Mouse (Mus musculus): ENCODE data around the gene Selenoh. TPM values are rescaled to one million over a fixed set of nuclear protein-coding genes. Genes with fewer than 3 reads are reported as not detected.

The Selenoh gene
- 224 and 297 TPM in 2 replicates for polyA plus RNA-seq (2012; rRNA removed)
- 274 and 276 TPM in 2 replicates for polyA plus RNA-seq (2014; fragmentation: Nextera tagmentation; extraction: Ambion mirVana)

DNA sequence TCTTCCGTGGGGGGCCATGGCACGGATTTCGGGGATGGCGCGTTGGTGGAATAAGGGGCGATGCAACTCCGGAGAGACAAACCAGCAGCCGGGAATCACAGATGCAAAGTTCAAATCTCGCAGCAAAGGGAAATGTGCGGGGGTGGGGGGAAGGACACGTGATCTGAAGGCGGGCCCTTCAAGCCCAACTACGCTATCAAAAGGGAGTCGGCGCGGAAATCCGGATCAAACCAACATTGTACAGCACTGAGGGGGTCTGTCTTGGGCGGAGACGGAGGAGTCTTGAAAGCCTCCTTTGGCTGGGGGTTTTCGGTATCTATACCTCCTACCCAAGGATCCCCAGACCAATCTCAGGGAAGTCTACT is at the start of gene Selenoh:
Gene Selenoh (minus strand): TSS at position 202 of the 365 bp plus-strand sequence.
- H3K27ac ChIP-seq (replicated peaks; ENCODE audit: low read depth, low read length): peak within 1 kb of the TSS; percentile 92
- peak within 1 kb of the TSS; percentile 92 for H3K9ac ChIP-seq (ENCODE audit: low read depth, low read length, severe bottlenecking)
- H3K9me3 ChIP-seq (ENCODE audit: control insufficient read depth, low read length): no peaks in the 10 kb centered on the region
- under 1% methylated on average over 20 of the region's 20 CpGs for WGBS
- ATAC-seq (ENCODE audit: low FRiP score, low read depth): peak; percentile 99
- H3K4me3 ChIP-seq (replicated peaks; ENCODE audit: low read length): peak within 1 kb of the TSS; percentile 99
- peak; percentile 96 for DNase-seq (ENCODE audit: low spot score)
- no peaks in the 10 kb centered on the region for H3K27me3 ChIP-seq (ENCODE audit: control insufficient read depth, insufficient read depth, low read length)
- H3K4me1 ChIP-seq (ENCODE audit: control insufficient read depth, insufficient read depth, low read length): peaks cover 7% of the 10 kb centered on the region
- TF ChIP-seq POLR2A (IDR thresholded peaks at IDR 0.05; ENCODE audit: borderline replicate concordance, extremely low read depth, insufficient read depth, insufficient read length): peak; percentile 76; the same call in 1 of the 2 replicates
- H3K36me3 ChIP-seq (ENCODE audit: control insufficient read depth, insufficient read depth, low read length): peaks cover 39% of the 10 kb centered on the region
- peak within 1 kb of the TSS; percentile 75 for H3K4me2 ChIP-seq (replicated peaks; ENCODE audit: low read depth, low read length, severe bottlenecking)

DNA sequence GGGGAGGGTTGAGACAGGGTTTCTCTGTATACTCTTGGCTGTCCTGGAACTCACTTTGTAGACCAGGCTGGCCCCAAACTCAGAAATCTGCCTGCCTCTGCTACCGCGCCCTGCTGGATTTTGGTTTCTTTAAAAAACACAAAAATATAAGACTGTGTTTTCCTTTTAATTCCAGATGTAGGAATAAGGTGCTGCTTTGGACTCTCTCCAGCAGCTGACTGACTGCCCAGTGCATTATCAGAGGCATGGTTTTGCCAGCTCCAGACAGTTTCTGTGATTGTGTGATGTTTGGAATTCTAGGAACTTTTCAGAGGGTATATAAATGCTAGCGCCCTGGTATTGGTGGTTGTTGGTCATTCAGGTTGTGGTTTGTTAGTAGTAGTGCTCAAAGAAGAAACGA is 46.8 kb upstream of the Selenoh start:
- Histone ChIP-seq H3K4me3 (replicated peaks; ENCODE audit: low read length) (no peak overlapping the region), H3K9ac (ENCODE audit: low read depth, low read length, severe bottlenecking) (no peak overlapping the region), H3K27ac (replicated peaks; ENCODE audit: low read depth, low read length) (no peak overlapping the region), H3K27me3 (ENCODE audit: control insufficient read depth, insufficient read depth, low read length) (no peaks in the 10 kb centered on the region), H3K9me3 (ENCODE audit: control insufficient read depth, low read length) (no peaks in the 10 kb centered on the region), H3K36me3 (ENCODE audit: control insufficient read depth, insufficient read depth, low read length) (0 out of 2 replicates have a peak, but pooled peaks cover 5% of the 10 kb centered on the region), H3K4me2 (replicated peaks; ENCODE audit: low read depth, low read length, severe bottlenecking) (no peak overlapping the region), H3K4me1 (ENCODE audit: control insufficient read depth, insufficient read depth, low read length) (peaks cover 8% of the 10 kb centered on the region; the same call in 1 of the 2 replicates)
- TF ChIP-seq POLR2A (IDR thresholded peaks at IDR 0.05; ENCODE audit: borderline replicate concordance, extremely low read depth, insufficient read depth, insufficient read length): no peak
- DNase-seq (ENCODE audit: low spot score) (no peak), ATAC-seq (ENCODE audit: low FRiP score, low read depth) (no peak)
- 94% methylated on average over 4 of the region's 4 CpGs for WGBS

DNA sequence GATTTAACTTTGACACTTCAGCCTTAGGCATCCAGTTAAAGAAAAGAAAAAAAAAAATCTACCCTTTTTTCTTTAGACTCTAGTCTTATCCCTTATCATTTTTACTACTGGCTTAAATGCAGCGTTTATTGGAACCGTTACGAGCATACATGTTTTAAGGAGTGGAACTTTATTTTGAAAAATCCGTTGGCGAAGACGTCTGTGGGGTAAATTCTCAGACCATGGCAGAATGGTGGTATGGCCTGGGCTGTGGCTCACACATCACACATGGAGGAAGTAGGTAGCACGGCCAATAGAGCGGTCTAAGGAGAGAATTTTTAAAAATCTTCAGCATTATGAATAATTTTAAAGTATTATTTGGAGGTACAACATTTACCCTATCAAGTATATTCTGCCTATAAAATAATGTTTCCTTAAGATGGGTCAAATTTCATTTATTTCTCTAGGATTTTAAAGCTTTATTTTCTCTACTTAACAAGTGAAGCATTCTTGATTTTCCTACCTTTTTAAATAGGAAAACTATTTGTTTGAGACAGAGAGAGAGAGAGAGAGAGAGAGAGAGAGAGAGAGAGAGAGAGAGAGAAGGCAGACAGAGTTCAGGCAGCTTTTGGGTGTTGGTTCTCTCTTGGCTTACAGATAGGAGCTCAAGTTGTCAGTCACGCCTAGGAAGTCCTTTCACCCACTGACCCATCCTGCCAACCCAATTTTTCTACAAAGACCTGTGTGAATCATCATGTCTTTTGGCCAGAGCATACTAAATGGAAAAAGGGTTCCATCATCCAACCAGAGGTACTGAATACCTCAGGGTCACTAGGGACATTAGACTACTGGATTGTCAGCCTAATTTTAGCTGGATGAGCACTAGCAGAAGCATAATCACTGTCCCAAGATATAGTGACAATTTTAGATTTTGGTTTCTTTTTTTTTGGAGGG is 46.1 kb upstream of the Selenoh start:
- 0 out of 2 replicates have a peak, but pooled peaks cover 5% of the 10 kb centered on the region for H3K36me3 ChIP-seq (ENCODE audit: control insufficient read depth, insufficient read depth, low read length)
- no peak for DNase-seq (ENCODE audit: low spot score)
- 26% methylated on average over 9 of the region's 9 CpGs for WGBS
- peak overlapping the region; percentile 92 for H3K27ac ChIP-seq (replicated peaks; ENCODE audit: low read depth, low read length)
- H3K9ac ChIP-seq (ENCODE audit: low read depth, low read length, severe bottlenecking): peak overlapping the region; percentile 92
- no peaks in the 10 kb centered on the region for H3K9me3 ChIP-seq (ENCODE audit: control insufficient read depth, low read length)
- H3K4me1 ChIP-seq (ENCODE audit: control insufficient read depth, insufficient read depth, low read length): peaks cover 8% of the 10 kb centered on the region; the same call in 1 of the 2 replicates
- peak overlapping the region; percentile 92 for H3K4me3 ChIP-seq (replicated peaks; ENCODE audit: low read length)
- ATAC-seq (ENCODE audit: low FRiP score, low read depth): no peak
- no peaks in the 10 kb centered on the region for H3K27me3 ChIP-seq (ENCODE audit: control insufficient read depth, insufficient read depth, low read length)
- no peak for TF ChIP-seq POLR2A (IDR thresholded peaks at IDR 0.05; ENCODE audit: borderline replicate concordance, extremely low read depth, insufficient read depth, insufficient read length)
- H3K4me2 ChIP-seq (replicated peaks; ENCODE audit: low read depth, low read length, severe bottlenecking): peak overlapping the region; percentile 82

DNA sequence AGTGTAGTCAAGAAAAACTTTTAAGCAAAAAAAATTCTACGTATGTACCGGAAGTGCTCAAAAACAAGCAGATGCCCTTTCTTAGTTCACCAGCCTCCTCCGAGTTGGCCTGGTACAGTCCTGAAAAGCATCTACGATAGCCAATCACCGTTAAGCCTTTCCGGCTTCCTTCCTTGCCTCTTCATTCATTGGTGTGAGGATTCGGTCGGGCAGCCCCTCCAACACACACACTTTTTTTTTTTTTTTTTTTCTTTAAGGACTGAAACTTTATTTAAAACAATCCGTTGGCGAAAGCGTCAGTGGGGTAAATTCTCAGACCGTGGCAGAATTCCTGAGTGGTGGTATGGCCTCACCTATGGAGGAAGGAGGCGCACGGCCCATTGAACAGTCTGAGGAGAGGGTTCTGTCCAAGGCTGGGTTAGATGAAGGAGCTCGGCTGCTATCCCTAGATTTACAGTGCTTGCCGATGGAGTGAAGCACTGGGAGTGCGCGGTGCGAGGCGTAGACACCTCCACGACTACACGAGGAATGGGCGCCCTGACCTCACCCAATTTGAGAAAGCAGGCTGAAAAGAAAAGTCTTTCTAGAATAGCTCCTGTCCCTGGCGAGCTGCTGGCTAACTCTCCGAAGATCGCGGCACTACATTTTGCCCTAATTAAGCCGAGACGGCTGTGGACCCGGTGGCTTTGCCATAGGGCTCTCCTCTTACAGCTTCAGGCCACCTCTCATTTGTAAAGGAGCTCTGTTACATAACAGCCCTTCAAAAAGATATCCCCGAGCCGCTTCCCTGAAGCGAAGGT is 45.2 kb upstream of the Selenoh start:
- DNase-seq (ENCODE audit: low spot score) (peak; percentile 98), ATAC-seq (ENCODE audit: low FRiP score, low read depth) (peak; percentile 96)
- Histone ChIP-seq H3K27me3 (ENCODE audit: control insufficient read depth, insufficient read depth, low read length) (no peaks in the 10 kb centered on the region), H3K4me1 (ENCODE audit: control insufficient read depth, insufficient read depth, low read length) (peaks cover 8% of the 10 kb centered on the region; the same call in 1 of the 2 replicates), H3K4me3 (replicated peaks; ENCODE audit: low read length) (peak overlapping the region; percentile 92), H3K36me3 (ENCODE audit: control insufficient read depth, insufficient read depth, low read length) (peaks cover 2% of the 10 kb centered on the region), H3K4me2 (replicated peaks; ENCODE audit: low read depth, low read length, severe bottlenecking) (peak overlapping the region; percentile 82), H3K27ac (replicated peaks; ENCODE audit: low read depth, low read length) (peak overlapping the region; percentile 92), H3K9me3 (ENCODE audit: control insufficient read depth, low read length) (no peaks in the 10 kb centered on the region), H3K9ac (ENCODE audit: low read depth, low read length, severe bottlenecking) (peak overlapping the region; percentile 92)
- WGBS: under 1% methylated on average over 33 of the region's 33 CpGs
- peak; percentile 41; the same call in 1 of the 2 replicates for TF ChIP-seq POLR2A (IDR thresholded peaks at IDR 0.05; ENCODE audit: borderline replicate concordance, extremely low read depth, insufficient read depth, insufficient read length)

Data from limb, embryonic 14.5 days (tissue).